Mouse (Mus musculus) macrophage (primary cell): ENCODE results near the gene Tmbim7. TPM values are rescaled to one million over a fixed set of nuclear protein-coding genes. Genes with fewer than 3 reads are reported as not detected.

Experiments used
- H3K27ac ChIP-seq: fragments of 350-480 bp; formaldehyde crosslinking; 2 replicates; pipeline ENCODE4 v1.9.0; 2021
- H3K36me3 ChIP-seq: fragments of 350-480 bp; formaldehyde crosslinking; 2 replicates; pipeline ENCODE4 v1.9.0; 2021; ENCODE audit errors: inconsistent target
- H3K4me3 ChIP-seq: fragments of 350-480 bp; formaldehyde crosslinking; 2 replicates; pipeline ENCODE4 v1.9.0; 2021; ENCODE audit errors: inconsistent target
- H3K79me2 ChIP-seq: fragments of 350-480 bp; formaldehyde crosslinking; 2 replicates; pipeline ENCODE4 v1.9.0; 2021; ENCODE audit errors: inconsistent target
- WGBS: methylation state at CpG from one replicate; pipeline ENCODE4 v1.1.7; 2026; ENCODE audit warnings: inconsistent platforms; ENCODE audit not compliant: missing documents; 5-methylcytosine and 5-hydroxymethylcytosine counted together
- polyA plus RNA-seq: library from polyadenylated mRNA; stranded (reverse); fragments of 250-400 nt; gene quantifications from 3 replicates; pipeline ENCODE4 v1.2.4, GENCODE M21; 2018; ENCODE audit warnings: inconsistent platforms

The Tmbim7 gene
- polyA plus RNA-seq, 1 experiment from 2014 or later, result not detected

DNA sequence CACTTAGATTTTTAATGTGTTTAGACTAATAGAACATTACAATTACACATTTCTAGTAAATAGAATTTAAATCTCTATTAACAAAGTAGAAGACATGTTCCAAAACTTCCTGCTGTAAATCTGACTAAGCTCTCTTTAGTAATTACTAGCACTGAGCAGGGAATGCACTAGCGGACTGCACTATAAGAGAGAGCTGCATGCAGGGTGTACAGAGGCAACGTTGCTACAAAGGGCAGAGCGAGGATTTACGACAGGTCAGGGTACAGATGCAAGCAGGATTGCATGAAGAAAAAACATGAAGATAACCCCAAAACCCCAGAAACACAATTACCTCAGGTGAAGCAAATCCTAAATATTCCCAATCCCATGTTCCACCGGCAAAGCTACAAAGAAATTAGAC is 49.0 kb downstream of the Tmbim7 start:
- WGBS, result 97% methylated on average over 5 of the region's 5 CpGs
- peaks cover 44% of the 10 kb centered on the region for H3K36me3 ChIP-seq
- H3K4me3 ChIP-seq, result no peak overlapping the region
- no peak overlapping the region for H3K27ac ChIP-seq
- H3K79me2 ChIP-seq, result no peaks in the 10 kb centered on the region

GRCm38 (mm10) chr5:3702180-3702579 is 51.2 kb downstream of the Tmbim7 start:
- H3K27ac ChIP-seq, result no peak overlapping the region
- no peaks in the 10 kb centered on the region for H3K79me2 ChIP-seq
- no peak overlapping the region for H3K4me3 ChIP-seq
- H3K36me3 ChIP-seq, result peaks cover 45% of the 10 kb centered on the region
- WGBS, result 96% methylated on average over 4 of the region's 4 CpGs

DNA sequence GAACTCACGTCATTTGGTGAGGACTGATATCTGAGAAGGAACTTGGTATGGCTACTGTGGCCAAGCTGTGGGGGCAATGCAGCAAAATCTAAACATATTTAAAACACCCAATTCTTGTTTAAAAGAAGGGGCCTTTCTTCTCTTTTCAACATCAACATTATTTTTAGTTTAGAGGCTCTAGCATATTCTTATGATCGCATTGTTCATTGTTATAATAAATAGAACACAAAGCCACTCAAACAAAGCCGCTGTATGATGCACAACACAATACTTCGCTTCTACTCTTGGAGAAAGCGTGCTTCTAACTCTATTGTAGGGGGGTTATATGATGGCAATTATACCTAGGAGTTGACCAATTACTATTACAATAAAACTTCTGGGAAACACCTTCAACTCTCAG is 64.8 kb downstream of the Tmbim7 start:
- H3K4me3 ChIP-seq, result no peak overlapping the region
- WGBS, result 96% methylated on average over 5 of the region's 5 CpGs
- peaks cover 25% of the 10 kb centered on the region; the same call in 1 of the 2 replicates for H3K36me3 ChIP-seq
- H3K27ac ChIP-seq, result no peak overlapping the region
- no peaks in the 10 kb centered on the region for H3K79me2 ChIP-seq

DNA sequence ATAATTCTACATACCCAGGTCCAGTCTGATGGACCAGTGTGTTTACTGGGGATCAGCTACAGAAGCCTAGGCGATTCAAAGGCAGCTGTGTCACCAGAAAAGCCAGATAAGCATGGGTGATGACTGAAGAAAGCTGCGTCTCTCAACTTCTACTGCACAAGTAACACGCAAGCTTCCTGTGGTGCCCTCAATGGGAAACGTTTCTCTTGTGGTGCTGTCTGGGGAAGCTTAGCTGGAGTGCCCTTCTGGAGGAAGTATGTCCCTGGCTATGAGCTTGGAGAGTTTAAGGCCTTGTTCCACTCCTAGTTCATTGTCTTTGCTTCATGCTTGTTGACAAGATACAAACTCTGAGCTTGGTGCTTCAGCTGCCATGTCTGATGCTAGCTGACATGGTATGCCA is 68.4 kb downstream of the Tmbim7 start:
- Histone ChIP-seq H3K79me2 (no peaks in the 10 kb centered on the region), H3K36me3 (peaks cover 24% of the 10 kb centered on the region; the same call in 1 of the 2 replicates), H3K4me3 (no peak overlapping the region), H3K27ac (no peak overlapping the region)
- WGBS, result 57% methylated on average over 4 of the region's 4 CpGs

DNA sequence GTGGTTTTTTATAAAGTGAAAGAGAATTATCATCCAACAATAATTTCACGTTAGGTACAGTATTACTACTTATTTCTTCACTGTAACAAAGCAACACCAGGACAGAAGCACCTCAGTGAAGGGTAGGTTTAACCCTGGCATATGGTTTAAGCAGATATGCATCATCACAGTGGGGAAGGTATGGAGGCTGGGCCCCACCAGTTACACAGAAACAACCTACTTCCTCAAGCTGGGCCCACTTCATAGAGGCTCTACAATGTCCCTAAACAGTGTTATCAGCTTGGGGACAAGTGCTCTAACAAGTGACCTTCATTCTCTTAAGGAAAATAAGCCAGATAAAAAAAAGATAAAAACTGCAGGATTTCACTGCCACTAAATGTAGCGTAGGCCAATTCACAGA is 71.9 kb downstream of the Tmbim7 start:
- WGBS, result 83% methylated on average over 2 of the region's 2 CpGs
- no peak overlapping the region for H3K27ac ChIP-seq

DNA sequence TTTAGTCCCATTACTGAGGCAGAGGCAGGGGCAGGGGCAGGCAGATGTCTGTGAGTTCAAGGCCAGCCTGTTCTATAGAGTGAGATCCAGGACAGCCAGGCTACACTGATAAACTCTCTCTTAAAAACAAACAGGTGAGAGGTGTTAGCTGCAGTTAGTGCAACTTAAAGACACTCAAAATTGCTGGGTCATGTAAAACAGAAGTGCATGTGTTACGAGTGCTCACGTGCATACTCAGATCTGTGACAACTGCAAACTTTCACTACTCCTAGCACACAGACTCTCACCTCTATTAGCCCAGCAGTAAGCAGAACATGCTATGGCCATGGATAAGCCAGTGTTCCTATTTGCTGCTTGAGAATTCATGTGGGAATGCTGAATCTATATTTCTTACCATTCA is 72.4 kb downstream of the Tmbim7 start:
- Histone ChIP-seq H3K36me3 (peaks cover 46% of the 10 kb centered on the region), H3K79me2 (no peaks in the 10 kb centered on the region), H3K4me3 (no peak overlapping the region), H3K27ac (no peak overlapping the region)
- 97% methylated on average over 2 of the region's 2 CpGs for WGBS

More for the DNA sequence above, 71.9 kb downstream of the Tmbim7 start:
- H3K4me3 ChIP-seq, result no peak overlapping the region
- peaks cover 43% of the 10 kb centered on the region for H3K36me3 ChIP-seq
- H3K79me2 ChIP-seq, result no peaks in the 10 kb centered on the region

- no peaks in the 10 kb centered on the region for H3K79me2 ChIP-seq
- H3K4me3 ChIP-seq, result no peak overlapping the region
- peaks cover 33% of the 10 kb centered on the region for H3K36me3 ChIP-seq
- no peak overlapping the region for H3K27ac ChIP-seq
- WGBS, result 100% methylated on average over 1 of the region's 1 CpGs
Observed at GRCm38 (mm10) chr5:3725491-3725890, 74.5 kb downstream of the Tmbim7 start.

- WGBS, result 96% methylated on average over 5 of the region's 5 CpGs
- Histone ChIP-seq H3K36me3 (peaks cover 39% of the 10 kb centered on the region), H3K79me2 (no peaks in the 10 kb centered on the region), H3K4me3 (no peak overlapping the region), H3K27ac (no peak overlapping the region)
Observed at GRCm38 (mm10) chr5:3728820-3729219, 77.8 kb downstream of the Tmbim7 start.

Other genes with a start within 250 kb of the Tmbim7 start
- 22.8 to 33.0 TPM (median 24.7 TPM) in 3 replicates for gene Fam133b, start 107.3 kb upstream of the Tmbim7 start, polyA plus RNA-seq
- gene 1700109H08Rik, start 79.6 kb upstream of the Tmbim7 start, polyA plus RNA-seq, result 0.38 to 0.91 TPM (median 0.49 TPM) in 3 replicates
- gene Pex1, start 55.1 kb upstream of the Tmbim7 start, polyA plus RNA-seq, result 7.6 to 13.0 TPM (median 8.2 TPM) in 3 replicates
- 4.5 to 7.5 TPM (median 5.3 TPM) in 3 replicates for gene Rbm48, start 54.6 kb upstream of the Tmbim7 start, polyA plus RNA-seq
- 60.5 to 147 TPM (median 87.0 TPM) in 3 replicates for gene Gatad1, start 6.0 kb downstream of the Tmbim7 start, polyA plus RNA-seq
- gene Ankib1, start 151.7 kb downstream of the Tmbim7 start, polyA plus RNA-seq, result 17.7 to 21.4 TPM (median 18.4 TPM) in 3 replicates
- gene Krit1, start 152.0 kb downstream of the Tmbim7 start, polyA plus RNA-seq, result 11.6 to 22.2 TPM (median 16.3 TPM) in 3 replicates
- not detected in 3 replicates for gene Lrrd1, start 194.0 kb downstream of the Tmbim7 start, polyA plus RNA-seq
- gene Mterf1a, start 242.8 kb downstream of the Tmbim7 start, polyA plus RNA-seq, result 3.6 to 6.6 TPM (median 5.8 TPM) in 3 replicates